Mouse (Mus musculus) natural killer cell, adult 2 months (primary cell): Measurements from ENCODE around the gene Gm12216.

Experiments
- DNase-seq, 2 experiments: peaks; one replicate each; pipeline ENCODE4 v3.0.0; 2022; ENCODE audit warnings: low spot score in 2 of 2

Gm12216 gene

GRCm38 (mm10) chr11:53821945-53822338, 37.1 kb downstream of the Gm12216 start:
- no peak for DNase-seq

GRCm38 (mm10) chr11:53821230-53821944, 37.7 kb downstream of the Gm12216 start:
- DNase-seq, result no peak

- peak in 1 of 2 experiments; percentile 48 for DNase-seq
Measured at GRCm38 (mm10) chr11:53820516-53821170, 38.4 kb downstream of the Gm12216 start.

- no peak for DNase-seq
Measured at GRCm38 (mm10) chr11:53819511-53819910, 39.5 kb downstream of the Gm12216 start.

- no peak for DNase-seq
Measured at GRCm38 (mm10) chr11:53818794-53819193, 40.3 kb downstream of the Gm12216 start.

- no peak for DNase-seq
Measured at GRCm38 (mm10) chr11:53816841-53817375, 42.1 kb downstream of the Gm12216 start.

GRCm38 (mm10) chr11:53814810-53815209, 44.2 kb downstream of the Gm12216 start:
- DNase-seq, result no peak

GRCm38 (mm10) chr11:53813001-53813868, 45.8 kb downstream of the Gm12216 start:
- DNase-seq, result no peak

- DNase-seq, result no peak
Measured at GRCm38 (mm10) chr11:53811312-53811711, 47.7 kb downstream of the Gm12216 start.

- DNase-seq, result no peak
Measured at GRCm38 (mm10) chr11:53810749-53811148, 48.3 kb downstream of the Gm12216 start.

- peak; percentile 69 to 82 for DNase-seq
Measured at GRCm38 (mm10) chr11:53810156-53810555, 48.9 kb downstream of the Gm12216 start.

GRCm38 (mm10) chr11:53809354-53809753, 49.7 kb downstream of the Gm12216 start:
- DNase-seq, result no peak

- peak; percentile 29 to 61 for DNase-seq
Measured at GRCm38 (mm10) chr11:53805786-53806185, 53.3 kb downstream of the Gm12216 start.

GRCm38 (mm10) chr11:53804569-53805344, 54.3 kb downstream of the Gm12216 start:
- DNase-seq, result no peak

- DNase-seq, result peak; percentile 42 to 56
Measured at GRCm38 (mm10) chr11:53803494-53803893, 55.6 kb downstream of the Gm12216 start.

GRCm38 (mm10) chr11:53803093-53803492, 56.0 kb downstream of the Gm12216 start:
- DNase-seq, result peak; percentile 61

- DNase-seq, result no peak
Measured at GRCm38 (mm10) chr11:53800975-53801374, 58.1 kb downstream of the Gm12216 start.

- no peak for DNase-seq
Measured at GRCm38 (mm10) chr11:53800036-53800435, 59.0 kb downstream of the Gm12216 start.

GRCm38 (mm10) chr11:53798041-53798711, 60.9 kb downstream of the Gm12216 start:
- DNase-seq, result no peak

GRCm38 (mm10) chr11:53797386-53797920, 61.6 kb downstream of the Gm12216 start:
- DNase-seq, result no peak
